Mouse (Mus musculus) lung, embryonic 16.5 days (tissue): ENCODE results near the gene Gng3. TPM values are rescaled to one million over a fixed set of nuclear protein-coding genes. Genes with fewer than 3 reads are reported as not detected.

ENCODE experiments used
- ATAC-seq: fragments of 200-750 bp; cut with Nextera tagmentation; 2 replicates; pipeline ENCODE4 v1.8.0; 2017; ENCODE audit warnings: low read depth, mild to moderate bottlenecking, moderate library complexity
- H3K27ac ChIP-seq: fragments of 300-500 bp; sonication (generic); 2 replicates; pipeline ENCODE4 v1.5.1; 2014; ENCODE audit warnings: mild to moderate bottlenecking, control low read depth, low read length
- H3K27me3 ChIP-seq: fragments of 300-500 bp; sonication (generic); 2 replicates; pipeline ENCODE4 v1.6.1; 2014; ENCODE audit warnings: low read depth, low read length, mixed read lengths; ENCODE audit not compliant: control insufficient read depth, insufficient read depth
- H3K36me3 ChIP-seq: fragments of 300-500 bp; sonication (generic); 2 replicates; pipeline ENCODE4 v1.6.1; 2014; ENCODE audit warnings: low read length; ENCODE audit not compliant: control insufficient read depth, insufficient read depth
- H3K4me1 ChIP-seq: fragments of 300-500 bp; sonication (generic); replicated peaks from 2 replicates; pipeline ENCODE4 v1.6.1; 2014; ENCODE audit warnings: low read length, mixed read lengths; ENCODE audit not compliant: control insufficient read depth, insufficient read depth
- H3K4me2 ChIP-seq: fragments of 300-500 bp; sonication (generic); 2 replicates; pipeline ENCODE4 v1.6.1; 2014; ENCODE audit warnings: low read depth, low read length, control low read depth
- H3K4me3 ChIP-seq: fragments of 300-500 bp; sonication (generic); 2 replicates; pipeline ENCODE4 v1.5.1; 2014; ENCODE audit warnings: mild to moderate bottlenecking, low read length, control low read depth
- H3K9ac ChIP-seq: fragments of 300-500 bp; sonication (generic); 2 replicates; pipeline ENCODE4 v1.6.1; 2014; ENCODE audit warnings: low read length, control low read depth
- H3K9me3 ChIP-seq: fragments of 300-500 bp; sonication (generic); 2 replicates; pipeline ENCODE4 v1.6.1; 2016; ENCODE audit warnings: low read length; ENCODE audit not compliant: control insufficient read depth
- WGBS: fragments of 180-500 bp; shearing (Covaris S2); extraction: QIAGEN DNeasy Blood & Tissue Kit; methylation state at CpG from one replicate; pipeline ENCODE4 v1.1.7; 2014; 5-methylcytosine and 5-hydroxymethylcytosine counted together
- microRNA-seq: library from miRNA; unstranded; fragments of <30 nt; microRNA quantifications from one replicate; pipeline ENCODE4, GENCODE M21; 2016
- polyA plus RNA-seq: library from polyadenylated mRNA; unstranded; fragments of >200 nt; fragmentation: Nextera tagmentation; extraction: Ambion mirVana; gene quantifications from 2 replicates; pipeline ENCODE4 v1.2.1, GENCODE M21; 2015

The Gng3 gene
- polyA plus RNA-seq, 1 experiment from 2014 or later, result 2.8 TPM

GRCm38 (mm10) chr19:8798947-8799315 is 40.1 kb downstream of the Gng3 start:
- Histone ChIP-seq H3K4me3 (peak overlapping the region; percentile 87), H3K9me3 (no peaks in the 10 kb centered on the region), H3K4me1 (peaks cover 15% of the 10 kb centered on the region), H3K27me3 (no peaks in the 10 kb centered on the region), H3K27ac (no peak overlapping the region), H3K9ac (peak overlapping the region; percentile 46), H3K4me2 (peak overlapping the region; percentile 92), H3K36me3 (peaks cover 14% of the 10 kb centered on the region)
- no peak for ATAC-seq

- Histone ChIP-seq H3K4me3 (peak within 1 kb of the TSS; percentile 87), H3K27me3 (no peaks in the 10 kb centered on the region), H3K9ac (peak within 1 kb of the TSS; percentile 89), H3K36me3 (peaks cover 19% of the 10 kb centered on the region), H3K9me3 (no peaks in the 10 kb centered on the region), H3K4me2 (peak within 1 kb of the TSS; percentile 92), H3K4me1 (peaks cover 15% of the 10 kb centered on the region), H3K27ac (peak within 1 kb of the TSS; percentile 66)
- WGBS, result under 1% methylated on average over 25 of the region's 25 CpGs
- peak; percentile 81 for ATAC-seq
Observed at GRCm38 (mm10) chr19:8798264-8798946, 40.6 kb downstream of the Gng3 start, which contains the start of gene Polr2g. Gene Polr2g, minus strand, starts transcription at chr19:8798577.

GRCm38 (mm10) chr19:8790171-8790570 is 48.8 kb downstream of the Gng3 start:
- WGBS, result 75% methylated on average over 7 of the region's 7 CpGs
- Histone ChIP-seq H3K36me3 (peaks cover 28% of the 10 kb centered on the region), H3K9ac (no peak overlapping the region), H3K9me3 (no peaks in the 10 kb centered on the region), H3K4me3 (no peak overlapping the region), H3K27ac (no peak overlapping the region), H3K4me2 (no peak overlapping the region), H3K4me1 (peaks cover 7% of the 10 kb centered on the region), H3K27me3 (no peaks in the 10 kb centered on the region)
- no peak for ATAC-seq

- Histone ChIP-seq H3K9ac (no peak overlapping the region), H3K4me1 (peaks cover 10% of the 10 kb centered on the region), H3K9me3 (no peaks in the 10 kb centered on the region), H3K36me3 (peaks cover 21% of the 10 kb centered on the region), H3K27ac (no peak overlapping the region), H3K27me3 (no peaks in the 10 kb centered on the region), H3K4me2 (no peak overlapping the region), H3K4me3 (no peak overlapping the region)
- ATAC-seq, result no peak
- WGBS, result 31% methylated on average over 1 of the region's 1 CpGs
Observed at GRCm38 (mm10) chr19:8789171-8789570, 49.8 kb downstream of the Gng3 start.

GRCm38 (mm10) chr19:8788521-8788920 is 50.5 kb downstream of the Gng3 start:
- H3K36me3 ChIP-seq, result peaks cover 15% of the 10 kb centered on the region
- ATAC-seq, result no peak
- no peaks in the 10 kb centered on the region for H3K27me3 ChIP-seq
- no peak overlapping the region for H3K4me3 ChIP-seq
- H3K9me3 ChIP-seq, result no peaks in the 10 kb centered on the region
- H3K27ac ChIP-seq, result no peak overlapping the region
- H3K4me1 ChIP-seq, result peaks cover 10% of the 10 kb centered on the region
- no peak overlapping the region for H3K9ac ChIP-seq
- no peak overlapping the region for H3K4me2 ChIP-seq
- WGBS, result 9% methylated on average over 3 of the region's 3 CpGs

Small RNAs within 50 kb of the gene (microRNA-seq; reads per million reads assigned to microRNA genes)
- not detected for gene Mir5136

Other genes with a start within 250 kb of the Gng3 start
- 0.09 and 0.11 TPM in 2 replicates for gene Slc22a8, start 247.9 kb downstream of the Gng3 start, polyA plus RNA-seq
- not detected in 2 replicates for gene Slc22a6, start 221.2 kb downstream of the Gng3 start, polyA plus RNA-seq
- gene Chrm1, start 175.4 kb downstream of the Gng3 start, polyA plus RNA-seq, result 0.10 and 0.21 TPM in 2 replicates
- 77.0 and 78.8 TPM in 2 replicates for gene Slc3a2, start 115.8 kb downstream of the Gng3 start, polyA plus RNA-seq
- 75.5 and 78.9 TPM in 2 replicates for gene Wdr74, start 103.4 kb downstream of the Gng3 start, polyA plus RNA-seq
- gene 1700092M07Rik, start 98.5 kb downstream of the Gng3 start, polyA plus RNA-seq, result 0.83 and 2.7 TPM in 2 replicates
- 162 and 174 TPM in 2 replicates for gene Stx5a, start 97.8 kb downstream of the Gng3 start, polyA plus RNA-seq
- 186 and 190 TPM in 2 replicates for gene Nxf1, start 82.1 kb downstream of the Gng3 start, polyA plus RNA-seq
- 188 and 194 TPM in 2 replicates for gene Tmem223, start 68.2 kb downstream of the Gng3 start, polyA plus RNA-seq
- gene Tmem179b, start 64.7 kb downstream of the Gng3 start, polyA plus RNA-seq, result 88.2 and 89.7 TPM in 2 replicates
- 24.0 and 26.0 TPM in 2 replicates for gene Taf6l, start 52.8 kb downstream of the Gng3 start, polyA plus RNA-seq
- 140 and 147 TPM in 2 replicates for gene Polr2g, start 40.6 kb downstream of the Gng3 start, polyA plus RNA-seq
- 5.5 and 5.6 TPM in 2 replicates for gene Zbtb3, start 36.6 kb downstream of the Gng3 start, polyA plus RNA-seq
- 55.2 and 56.5 TPM in 2 replicates for gene Ttc9c, start 19.9 kb downstream of the Gng3 start, polyA plus RNA-seq
- 4.4 and 5.0 TPM in 2 replicates for gene Hnrnpul2, start 19.2 kb downstream of the Gng3 start, polyA plus RNA-seq
- gene AC129217.1, start 9.4 kb downstream of the Gng3 start, polyA plus RNA-seq, result not detected in 2 replicates
- 54.1 and 54.6 TPM in 2 replicates for gene Bscl2, start 1.7 kb downstream of the Gng3 start, polyA plus RNA-seq
- gene Lrrn4cl, start 11.6 kb upstream of the Gng3 start, polyA plus RNA-seq, result 1.6 and 1.7 TPM in 2 replicates
- 156 and 164 TPM in 2 replicates for gene Ubxn1, start 32.3 kb upstream of the Gng3 start, polyA plus RNA-seq
- 63.5 and 64.0 TPM in 2 replicates for gene Uqcc3, start 41.7 kb upstream of the Gng3 start, polyA plus RNA-seq
- 71.3 and 75.9 TPM in 2 replicates for gene Lbhd1, start 44.5 kb upstream of the Gng3 start, polyA plus RNA-seq
- not detected in 2 replicates for gene Gm49403, start 44.7 kb upstream of the Gng3 start, polyA plus RNA-seq
- 68.4 and 71.4 TPM in 2 replicates for gene 1810009A15Rik, start 49.7 kb upstream of the Gng3 start, polyA plus RNA-seq
- not detected in 2 replicates for gene Gm49416, start 49.7 kb upstream of the Gng3 start, polyA plus RNA-seq
- 38.3 and 40.8 TPM in 2 replicates for gene Ints5, start 53.8 kb upstream of the Gng3 start, polyA plus RNA-seq
- 125 and 127 TPM in 2 replicates for gene Ganab, start 58.9 kb upstream of the Gng3 start, polyA plus RNA-seq
- 40.2 and 43.5 TPM in 2 replicates for gene B3gat3, start 81.2 kb upstream of the Gng3 start, polyA plus RNA-seq
- gene Rom1, start 90.2 kb upstream of the Gng3 start, polyA plus RNA-seq, result 2.8 and 4.0 TPM in 2 replicates
- gene Eml3, start 90.4 kb upstream of the Gng3 start, polyA plus RNA-seq, result 31.0 and 32.2 TPM in 2 replicates
- gene Mta2, start 102.7 kb upstream of the Gng3 start, polyA plus RNA-seq, result 149 and 164 TPM in 2 replicates
- gene Tut1, start 114.7 kb upstream of the Gng3 start, polyA plus RNA-seq, result 27.5 and 28.9 TPM in 2 replicates
- 366 TPM in 2 replicates for gene Eef1g, start 127.8 kb upstream of the Gng3 start, polyA plus RNA-seq
- gene Ahnak, start 150.1 kb upstream of the Gng3 start, polyA plus RNA-seq, result 30.5 and 31.0 TPM in 2 replicates
- 25.3 and 50.5 TPM in 2 replicates for gene Scgb1a1, start 248.8 kb upstream of the Gng3 start, polyA plus RNA-seq